Mouse (Mus musculus): Measurements from ENCODE around the gene Hoxb5.

DNA sequence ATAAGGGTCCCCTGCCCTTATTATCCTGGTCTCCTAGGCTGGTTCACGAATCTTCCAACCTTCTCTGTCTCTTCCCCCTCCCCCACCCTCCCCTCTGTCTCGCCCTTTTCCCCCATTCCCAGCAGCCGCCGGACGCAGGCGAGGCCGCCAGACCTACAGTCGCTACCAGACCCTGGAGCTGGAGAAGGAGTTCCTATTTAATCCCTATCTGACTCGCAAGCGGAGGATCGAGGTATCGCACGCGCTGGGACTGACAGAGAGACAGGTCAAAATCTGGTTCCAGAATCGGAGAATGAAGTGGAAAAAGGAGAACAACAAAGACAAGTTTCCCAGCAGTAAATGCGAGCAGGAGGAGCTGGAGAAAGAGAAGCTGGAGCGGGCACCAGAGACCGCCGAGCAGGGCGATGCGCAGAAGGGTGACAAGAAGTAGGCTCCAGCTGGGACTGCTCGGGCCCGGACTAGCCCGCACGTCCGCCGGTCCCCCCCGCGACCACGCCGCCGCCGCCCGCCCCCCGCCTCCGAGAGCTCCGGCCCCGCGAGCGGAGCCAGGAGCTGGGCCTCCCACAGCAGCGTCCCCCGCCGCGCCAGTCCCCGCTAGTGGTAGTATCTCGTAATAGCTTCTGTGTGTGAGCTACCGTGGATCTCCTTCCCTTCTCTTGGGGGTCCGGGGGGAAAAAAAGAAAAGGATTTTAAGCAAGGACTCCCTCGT, 18.9 kb upstream of the Hoxb5 start:
- TF ChIP-seq CTCF (IDR thresholded peaks at IDR 0.05) (peak; percentile 48), POLR2A (IDR thresholded peaks at IDR 0.05; ENCODE audit: insufficient read depth, low read depth, low read length) (no peak), EP300 (IDR thresholded peaks at IDR 0.05; ENCODE audit: insufficient read depth, low read depth, low read length) (no peak)

Data from heart, adult 2 months (tissue).